Mouse (Mus musculus): Measurements from ENCODE around the gene 1700102P08Rik. TPM values are rescaled to one million over a fixed set of nuclear protein-coding genes. Genes with fewer than 3 reads are reported as not detected.

The 1700102P08Rik gene
- total and polyA plus RNA-seq, 3 experiments = 0.92 to 1.0 TPM; not detected in 1

DNA sequence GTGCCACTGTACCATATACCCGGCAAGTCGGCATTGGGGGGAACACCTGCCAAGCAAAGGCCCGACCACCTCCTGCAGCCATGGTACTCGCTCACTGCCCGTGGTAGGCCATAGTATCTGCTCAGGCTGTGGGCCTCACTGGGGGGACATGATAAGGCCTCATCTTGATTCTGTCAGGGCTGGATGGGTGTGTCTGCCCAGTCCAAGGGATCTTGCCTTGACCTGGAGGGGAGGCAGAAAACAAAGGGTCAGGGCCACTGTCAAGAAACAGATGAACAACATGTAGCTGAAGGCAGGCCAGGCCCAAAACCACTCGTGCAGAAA is 58.5 kb downstream of the 1700102P08Rik start (continued):
- TF ChIP-seq NRF1 (IDR thresholded peaks at IDR 0.05; ENCODE audit: insufficient read depth, low read depth, low read length, poor library complexity, severe bottlenecking) = no peak
- 0 out of 2 replicates have a peak, but pooled peaks have one; percentile 0 for TF ChIP-seq NELFE (IDR thresholded peaks at IDR 0.05; ENCODE audit: low read depth, low read length)
- TF ChIP-seq KAT2A (conservative IDR thresholded peaks at IDR 0.05; ENCODE audit: low read depth, low read length) = no peak
- 0 out of 2 replicates have a peak, but pooled peaks have one; percentile 31 for TF ChIP-seq CHD1 (IDR thresholded peaks at IDR 0.05; ENCODE audit: low read depth, low read length)
- TF ChIP-seq MAX (IDR thresholded peaks at IDR 0.05; ENCODE audit: low read length) = peak; percentile 74
- no peak for TF ChIP-seq BHLHE40 (IDR thresholded peaks at IDR 0.05; ENCODE audit: borderline replicate concordance, low read depth, low read length)
- TF ChIP-seq MYB (IDR thresholded peaks at IDR 0.05; ENCODE audit: low read depth, low read length) = no peak
- TF ChIP-seq E2F4 (IDR thresholded peaks at IDR 0.05; ENCODE audit: borderline replicate concordance, low read depth, low read length) = no peak
- peak; percentile 75; the same call in 1 of the 2 replicates for TF ChIP-seq MXI1 (IDR thresholded peaks at IDR 0.05; ENCODE audit: low read depth, low read length)

DNA sequence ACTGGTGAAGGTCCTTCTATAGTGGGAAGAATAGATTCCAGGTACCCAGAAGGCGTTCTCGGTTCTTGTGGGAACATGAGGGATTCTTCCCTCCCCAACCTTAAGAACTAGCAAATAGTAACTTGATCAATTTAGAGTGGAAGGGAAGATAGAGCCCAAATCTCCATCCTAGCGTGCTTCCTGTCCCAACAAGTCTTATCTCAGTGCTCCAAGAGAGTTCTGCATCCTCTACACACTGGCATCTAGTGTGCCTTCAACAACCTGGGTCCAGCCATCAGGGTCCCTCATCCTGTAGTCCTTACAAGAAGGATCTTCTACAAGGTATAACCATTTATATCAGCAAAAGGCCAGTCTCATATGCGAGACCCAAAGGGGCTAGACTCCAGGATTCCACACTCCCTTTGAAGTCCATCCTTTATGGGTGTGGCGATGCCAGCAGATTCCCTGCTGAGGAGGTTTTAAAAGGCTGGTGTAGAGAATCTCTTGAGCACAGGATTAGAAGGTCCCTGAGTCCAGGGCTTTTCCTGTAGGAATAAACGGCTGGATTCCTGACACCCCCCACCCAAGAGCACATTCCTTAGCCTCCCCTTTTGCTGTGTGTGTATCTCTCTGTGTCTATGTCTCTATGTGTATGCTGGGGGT is 59.0 kb downstream of the 1700102P08Rik start:
- peaks cover 5% of the 10 kb centered on the region for H3K79me2 ChIP-seq (ENCODE audit: control insufficient read depth, insufficient read depth, low read length, poor library complexity)
- TF ChIP-seq E2F4 (IDR thresholded peaks at IDR 0.05; ENCODE audit: borderline replicate concordance, low read depth, low read length) (no peak), MYB (IDR thresholded peaks at IDR 0.05; ENCODE audit: low read depth, low read length) (no peak), GATA1 (IDR thresholded peaks at IDR 0.05; ENCODE audit: low read depth, low read length) (peak; percentile 84), ETS1 (IDR thresholded peaks at IDR 0.05; ENCODE audit: low read depth, low read length) (no peak), USF1 (IDR thresholded peaks at IDR 0.05; ENCODE audit: low read depth, low read length) (no peak), CHD1 (IDR thresholded peaks at IDR 0.05; ENCODE audit: low read depth, low read length) (no peak), KAT2A (conservative IDR thresholded peaks at IDR 0.05; ENCODE audit: low read depth, low read length) (no peak), TBP (IDR thresholded peaks at IDR 0.05; ENCODE audit: low read depth, low read length) (no peak), SIN3A (IDR thresholded peaks at IDR 0.05; ENCODE audit: low read length) (peak; percentile 50; the same call in 1 of the 2 replicates), POLR2AphosphoS5 (IDR thresholded peaks at IDR 0.05; ENCODE audit: borderline replicate concordance, low read depth, low read length) (no peak), EP300 (IDR thresholded peaks at IDR 0.05; ENCODE audit: low read depth in 1 of 2, low read length in 2 of 2) (peak; percentile 48 to 74; a peak in 2 of 4 replicates), USF2 (IDR thresholded peaks at IDR 0.05; ENCODE audit: borderline replicate concordance in 1 of 2, insufficient read depth in 1 of 2, low read depth in 1 of 2, low read length in 2 of 2) (no peak), TAL1 (IDR thresholded peaks at IDR 0.05; ENCODE audit: low read length) (peak; percentile 42; the same call in 1 of the 2 replicates), CHD2 (IDR thresholded peaks at IDR 0.05; ENCODE audit: low read length) (no peak), MAZ (IDR thresholded peaks at IDR 0.05; ENCODE audit: low read depth, low read length) (no peak), RCOR1 (IDR thresholded peaks at IDR 0.05; ENCODE audit: low read depth, low read length) (no peak), TCF12 (IDR thresholded peaks at IDR 0.05; ENCODE audit: low read depth, low read length) (peak; percentile 36; the same call in 1 of the 2 replicates), ZKSCAN1 (IDR thresholded peaks at IDR 0.05; ENCODE audit: low read depth, low read length) (0 out of 2 replicates have a peak, but pooled peaks have one; percentile 10), HCFC1 (IDR thresholded peaks at IDR 0.05; ENCODE audit: low read depth, low read length) (peak; percentile 2; the same call in 1 of the 2 replicates), POLR2AphosphoS2 (IDR thresholded peaks at IDR 0.05; ENCODE audit: low read length) (no peak)

More for the DNA sequence above, 59.0 kb downstream of the 1700102P08Rik start:
- DNase-seq (ENCODE audit: low read depth, low spot score) = peak; percentile 80
- Histone ChIP-seq H3K36me3 (ENCODE audit: control insufficient read depth in 1 of 2, insufficient read depth in 2 of 2, low read length in 2 of 2) (peaks cover 0 to 25% of the 10 kb centered on the region in 2 experiments; a peak in 2 of 4 replicates), H3K4me1 (ENCODE audit: control insufficient read depth in 1 of 2, insufficient read depth in 2 of 2, low read length in 2 of 2) (peaks cover 23 to 59% of the 10 kb centered on the region in 2 experiments), H3K9ac (ENCODE audit: control insufficient read depth, low read depth, low read length, poor library complexity, severe bottlenecking) (peak overlapping the region; percentile 74), H3K27me3 (ENCODE audit: control insufficient read depth in 1 of 2, insufficient read depth in 2 of 2, low read length in 2 of 2) (no peaks in the 10 kb centered on the region), H3K27ac (ENCODE audit: control insufficient read depth, low read depth, low read length) (peak overlapping the region; percentile 90), H3K4me3 (ENCODE audit: control insufficient read depth in 1 of 2, insufficient read depth in 1 of 2, low read depth in 2 of 2, low read length in 2 of 2) (peak overlapping the region; percentile 69 to 80), H3K9me3 (replicated peaks; ENCODE audit: insufficient read depth, low read length) (no peaks in the 10 kb centered on the region)
